Mouse (Mus musculus) megakaryocyte, embryonic 14.5 days (primary cell): ENCODE results near the gene C2cd2.

Experiments used
- FLI1 ChIP-seq: IDR thresholded peaks from 2 replicates; pipeline ENCODE4 v1.6.1; 2012; ENCODE audit warnings: low read length, inconsistent platforms, mixed read lengths
- GATA1 ChIP-seq: IDR thresholded peaks from 3 replicates; pipeline ENCODE4 v1.6.1; 2012; ENCODE audit warnings: mixed read lengths, low read length, inconsistent platforms, borderline replicate concordance

- no peak for TF ChIP-seq GATA1
- TF ChIP-seq FLI1 = no peak
Measured at GRCm38 (mm10) chr16:97996616-97997382, 34.4 kb upstream of the C2cd2 start, which contains the start of gene B230307C23Rik.
